Mouse (Mus musculus): ENCODE data around the gene Atpaf1.

DNA sequence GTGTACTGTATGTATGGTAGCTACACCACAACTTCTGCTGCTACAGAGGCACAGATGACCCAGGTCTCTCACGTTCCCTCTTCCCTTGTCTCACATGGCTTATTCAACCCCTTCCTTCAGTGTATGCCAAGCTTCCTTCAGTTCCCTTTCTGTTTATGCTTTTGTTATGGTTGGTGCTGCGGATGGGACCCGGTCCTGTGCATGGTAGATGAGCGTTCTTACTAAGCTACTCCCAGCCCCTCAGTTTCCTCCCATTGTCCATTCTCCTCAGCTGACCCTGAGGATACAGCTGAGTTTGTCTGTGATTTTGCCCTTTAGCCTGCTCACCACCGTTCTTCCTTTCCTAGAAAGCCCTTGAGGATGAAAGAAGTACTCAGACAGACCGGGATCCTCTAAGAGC, 67.0 kb downstream of the Atpaf1 start:
- TF ChIP-seq CTCF (IDR thresholded peaks at IDR 0.05; ENCODE audit: low read depth, low read length) (no peak), POLR2A (IDR thresholded peaks at IDR 0.05; ENCODE audit: extremely low read depth, insufficient read depth, low read length) (no peak)

Data from liver, adult 2 months (tissue).